Mouse (Mus musculus) ES-Bruce4 (cell line): Measurements from ENCODE around the gene Rbbp7.

Source experiments
- CTCF ChIP-seq: IDR thresholded peaks from one replicate; pipeline ENCODE4 v1.8.1; 2011; ENCODE audit warnings: low read depth, low read length
- EP300 ChIP-seq: IDR thresholded peaks from 2 replicates; pipeline ENCODE4 v1.6.1; 2011; ENCODE audit warnings: low read depth, low read length; ENCODE audit not compliant: insufficient read depth
- POLR2A ChIP-seq: IDR thresholded peaks from one replicate; pipeline ENCODE4 v1.8.1; 2011; ENCODE audit warnings: low read length; ENCODE audit not compliant: insufficient read depth

- TF ChIP-seq EP300 (no peak), POLR2A (no peak), CTCF (no peak)
Measured at GRCm38 (mm10) chrX:162754314-162754713, 5.9 kb upstream of the Rbbp7 start.
